Mouse (Mus musculus) heart, embryonic 15.5 days (tissue): ENCODE measurements around the gene BC029722. TPM values are rescaled to one million over a fixed set of nuclear protein-coding genes. Genes with fewer than 3 reads are reported as not detected.

Experiments used
- ATAC-seq: fragments of 200-750 bp; cut with Nextera tagmentation; replicated peaks from 2 replicates; pipeline ENCODE4 v1.8.0; 2017; ENCODE audit warnings: low read depth, moderate TSS enrichment; ENCODE audit not compliant: insufficient number of reproducible peaks, insufficient read depth, low FRiP score
- H3K27ac ChIP-seq: fragments of 300-500 bp; sonication (generic); 2 replicates; pipeline ENCODE4 v1.5.1; 2015; ENCODE audit warnings: mild to moderate bottlenecking, inconsistent platforms
- H3K27me3 ChIP-seq: fragments of 300-500 bp; sonication (generic); 2 replicates; pipeline ENCODE4 v1.6.1; 2015; ENCODE audit warnings: inconsistent platforms
- H3K36me3 ChIP-seq: fragments of 300-500 bp; sonication (generic); 2 replicates; pipeline ENCODE4 v1.6.1; 2015; ENCODE audit warnings: mild to moderate bottlenecking, inconsistent platforms
- H3K4me1 ChIP-seq: fragments of 300-500 bp; sonication (generic); replicated peaks from 2 replicates; pipeline ENCODE4 v1.6.1; 2015; ENCODE audit warnings: inconsistent platforms
- H3K4me2 ChIP-seq: fragments of 300-500 bp; sonication (generic); 2 replicates; pipeline ENCODE4 v1.6.1; 2015; ENCODE audit warnings: inconsistent platforms, mild to moderate bottlenecking, moderate library complexity
- H3K4me3 ChIP-seq: fragments of 300-500 bp; sonication (generic); 2 replicates; pipeline ENCODE4 v1.5.1; 2015; ENCODE audit warnings: mild to moderate bottlenecking, inconsistent platforms
- H3K9ac ChIP-seq: fragments of 300-500 bp; sonication (generic); 2 replicates; pipeline ENCODE4 v1.6.1; 2015; ENCODE audit warnings: mild to moderate bottlenecking, inconsistent platforms
- H3K9me3 ChIP-seq: fragments of 300-500 bp; sonication (generic); replicated peaks from 2 replicates; pipeline ENCODE4 v1.6.1; 2016; ENCODE audit warnings: inconsistent platforms
- WGBS: fragments of 180-500 bp; shearing (Covaris S2); methylation state at CpG from one replicate; pipeline ENCODE4 v1.1.7; 2015; ENCODE audit warnings: mixed read lengths; 5-methylcytosine and 5-hydroxymethylcytosine counted together
- polyA plus RNA-seq: library from polyadenylated mRNA; unstranded; fragments of >200 nt; fragmentation: Nextera tagmentation; extraction: Ambion mirVana; gene quantifications from 2 replicates; pipeline ENCODE4 v1.2.1, GENCODE M21; 2015

The BC029722 gene
- polyA plus RNA-seq, result 14.8 and 16.8 TPM in 2 replicates

- H3K9ac ChIP-seq, result peak within 1 kb of the TSS; percentile 87
- peaks cover 33% of the 10 kb centered on the region for H3K36me3 ChIP-seq
- peaks cover 14% of the 10 kb centered on the region for H3K4me1 ChIP-seq
- H3K4me3 ChIP-seq, result peak within 1 kb of the TSS; percentile 90
- H3K4me2 ChIP-seq, result peak within 1 kb of the TSS; percentile 84
- peak within 1 kb of the TSS; percentile 86 for H3K27ac ChIP-seq
- no peak for ATAC-seq
- no peaks in the 10 kb centered on the region for H3K27me3 ChIP-seq
- H3K9me3 ChIP-seq, result no peaks in the 10 kb centered on the region
Measured at GRCm38 (mm10) chr2:155819392-155819448, at the start of gene BC029722. TSS of gene BC029722 (minus strand) at chr2:155819426.

- no peak overlapping the region for H3K4me3 ChIP-seq
- no peaks in the 10 kb centered on the region for H3K4me1 ChIP-seq
- no peaks in the 10 kb centered on the region for H3K27me3 ChIP-seq
- no peak overlapping the region for H3K4me2 ChIP-seq
- WGBS, result 93% methylated on average over 8 of the region's 8 CpGs
- H3K9me3 ChIP-seq, result no peaks in the 10 kb centered on the region
- no peak for ATAC-seq
- peaks cover 16% of the 10 kb centered on the region; the same call in 1 of the 2 replicates for H3K36me3 ChIP-seq
- no peak overlapping the region for H3K27ac ChIP-seq
- no peak overlapping the region for H3K9ac ChIP-seq
Measured at GRCm38 (mm10) chr2:155868320-155868719, 49.1 kb upstream of the BC029722 start.

GRCm38 (mm10) chr2:155863301-155863867 is 44.2 kb upstream of the BC029722 start:
- no peaks in the 10 kb centered on the region for H3K27me3 ChIP-seq
- H3K27ac ChIP-seq, result no peak overlapping the region
- WGBS, result 75% methylated on average over 11 of the region's 11 CpGs
- H3K9ac ChIP-seq, result no peak overlapping the region
- 0 out of 2 replicates have a peak, but pooled peaks cover 9% of the 10 kb centered on the region for H3K36me3 ChIP-seq
- H3K4me2 ChIP-seq, result no peak overlapping the region
- ATAC-seq, result no peak
- H3K9me3 ChIP-seq, result no peaks in the 10 kb centered on the region
- no peaks in the 10 kb centered on the region for H3K4me1 ChIP-seq
- H3K4me3 ChIP-seq, result no peak overlapping the region

GRCm38 (mm10) chr2:155862573-155863300 is 43.5 kb upstream of the BC029722 start:
- no peak overlapping the region for H3K4me2 ChIP-seq
- WGBS, result 83% methylated on average over 13 of the region's 13 CpGs
- no peak for ATAC-seq

DNA sequence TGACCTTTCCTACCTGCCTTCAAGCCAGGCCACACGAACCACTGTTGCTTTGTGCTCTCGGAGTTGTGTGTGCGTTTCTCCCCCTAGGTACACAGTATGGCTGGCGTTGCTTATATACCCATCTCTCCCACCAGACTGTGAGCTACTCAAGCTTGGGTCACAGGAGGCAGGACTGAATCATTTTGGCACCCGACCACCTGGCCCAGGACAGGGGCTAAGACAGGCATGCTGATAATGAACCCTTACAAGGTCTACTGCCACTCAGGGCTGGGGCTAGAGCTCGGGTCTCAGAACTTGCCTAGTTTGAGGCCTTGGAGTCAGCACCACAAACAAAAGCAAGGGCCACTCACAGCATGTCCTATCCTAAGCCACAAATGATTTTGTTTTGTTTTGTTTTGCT is 42.4 kb upstream of the BC029722 start:
- Histone ChIP-seq H3K9ac (no peak overlapping the region), H3K4me1 (no peaks in the 10 kb centered on the region), H3K27ac (no peak overlapping the region), H3K27me3 (no peaks in the 10 kb centered on the region), H3K4me2 (no peak overlapping the region), H3K4me3 (no peak overlapping the region), H3K9me3 (no peaks in the 10 kb centered on the region), H3K36me3 (peaks cover 9% of the 10 kb centered on the region; the same call in 1 of the 2 replicates)
- no peak for ATAC-seq
- WGBS, result 87% methylated on average over 6 of the region's 6 CpGs

More at GRCm38 (mm10) chr2:155862573-155863300, 43.5 kb upstream of the BC029722 start:
- Histone ChIP-seq H3K9me3 (no peaks in the 10 kb centered on the region), H3K9ac (no peak overlapping the region), H3K4me1 (no peaks in the 10 kb centered on the region), H3K36me3 (0 out of 2 replicates have a peak, but pooled peaks cover 6% of the 10 kb centered on the region), H3K4me3 (no peak overlapping the region), H3K27ac (no peak overlapping the region), H3K27me3 (no peaks in the 10 kb centered on the region)

- no peaks in the 10 kb centered on the region for H3K9me3 ChIP-seq
- WGBS, result 86% methylated on average over 7 of the region's 7 CpGs
- H3K36me3 ChIP-seq, result peaks cover 14% of the 10 kb centered on the region; the same call in 1 of the 2 replicates
- H3K4me3 ChIP-seq, result no peak overlapping the region
- H3K4me2 ChIP-seq, result no peak overlapping the region
- H3K27me3 ChIP-seq, result no peaks in the 10 kb centered on the region
- no peak overlapping the region for H3K27ac ChIP-seq
- ATAC-seq, result no peak
- no peak overlapping the region for H3K9ac ChIP-seq
- no peaks in the 10 kb centered on the region for H3K4me1 ChIP-seq
Measured at GRCm38 (mm10) chr2:155860102-155860501, 40.9 kb upstream of the BC029722 start.

- Histone ChIP-seq H3K9ac (no peak overlapping the region), H3K4me1 (no peaks in the 10 kb centered on the region), H3K4me2 (no peak overlapping the region), H3K27ac (no peak overlapping the region), H3K9me3 (no peaks in the 10 kb centered on the region), H3K36me3 (peaks cover 52% of the 10 kb centered on the region), H3K27me3 (no peaks in the 10 kb centered on the region), H3K4me3 (no peak overlapping the region)
- 86% methylated on average over 5 of the region's 5 CpGs for WGBS
- no peak for ATAC-seq
Measured at GRCm38 (mm10) chr2:155852536-155852935, 33.3 kb upstream of the BC029722 start.

GRCm38 (mm10) chr2:155850120-155850519 is 30.9 kb upstream of the BC029722 start:
- H3K4me2 ChIP-seq, result no peak overlapping the region
- ATAC-seq, result no peak

DNA sequence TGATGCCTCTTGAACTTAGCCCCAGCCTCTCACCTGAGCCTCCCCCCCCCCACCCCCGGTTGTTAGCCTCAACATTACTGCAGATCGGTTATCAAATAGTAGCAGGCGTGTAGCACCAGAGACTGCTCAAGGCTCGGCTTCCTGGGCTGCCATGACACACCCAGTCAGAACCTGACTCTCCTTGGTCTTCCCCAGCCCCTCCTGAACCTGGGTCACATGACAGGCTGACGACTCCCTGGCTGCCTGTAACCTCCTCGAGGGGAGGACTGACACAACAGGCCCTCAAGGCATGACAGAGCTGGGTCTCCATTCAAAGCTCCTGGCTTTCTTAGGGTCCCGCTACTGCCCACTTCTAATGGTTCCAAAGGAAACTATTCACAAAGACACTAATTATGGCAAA is 30.2 kb upstream of the BC029722 start:
- no peak for ATAC-seq

More at GRCm38 (mm10) chr2:155850120-155850519, 30.9 kb upstream of the BC029722 start:
- Histone ChIP-seq H3K36me3 (peaks cover 57% of the 10 kb centered on the region), H3K27ac (no peak overlapping the region), H3K9me3 (no peaks in the 10 kb centered on the region), H3K4me3 (no peak overlapping the region), H3K9ac (no peak overlapping the region), H3K27me3 (no peaks in the 10 kb centered on the region), H3K4me1 (no peaks in the 10 kb centered on the region)
- WGBS, result 80% methylated on average over 7 of the region's 7 CpGs

GRCm38 (mm10) chr2:155848291-155848690 is 29.1 kb upstream of the BC029722 start:
- H3K9me3 ChIP-seq, result no peaks in the 10 kb centered on the region
- ATAC-seq, result no peak
- 36% methylated on average over 6 of the region's 6 CpGs for WGBS
- H3K4me2 ChIP-seq, result no peak overlapping the region
- no peaks in the 10 kb centered on the region for H3K27me3 ChIP-seq
- H3K9ac ChIP-seq, result no peak overlapping the region
- H3K4me3 ChIP-seq, result no peak overlapping the region
- no peak overlapping the region for H3K27ac ChIP-seq
- H3K4me1 ChIP-seq, result no peaks in the 10 kb centered on the region
- peaks cover 57% of the 10 kb centered on the region for H3K36me3 ChIP-seq

More for the DNA sequence above, 30.2 kb upstream of the BC029722 start:
- Histone ChIP-seq H3K27me3 (no peaks in the 10 kb centered on the region), H3K4me1 (no peaks in the 10 kb centered on the region), H3K4me2 (no peak overlapping the region), H3K9ac (no peak overlapping the region), H3K27ac (no peak overlapping the region), H3K4me3 (no peak overlapping the region), H3K9me3 (no peaks in the 10 kb centered on the region), H3K36me3 (peaks cover 57% of the 10 kb centered on the region)
- WGBS, result 69% methylated on average over 7 of the region's 7 CpGs

DNA sequence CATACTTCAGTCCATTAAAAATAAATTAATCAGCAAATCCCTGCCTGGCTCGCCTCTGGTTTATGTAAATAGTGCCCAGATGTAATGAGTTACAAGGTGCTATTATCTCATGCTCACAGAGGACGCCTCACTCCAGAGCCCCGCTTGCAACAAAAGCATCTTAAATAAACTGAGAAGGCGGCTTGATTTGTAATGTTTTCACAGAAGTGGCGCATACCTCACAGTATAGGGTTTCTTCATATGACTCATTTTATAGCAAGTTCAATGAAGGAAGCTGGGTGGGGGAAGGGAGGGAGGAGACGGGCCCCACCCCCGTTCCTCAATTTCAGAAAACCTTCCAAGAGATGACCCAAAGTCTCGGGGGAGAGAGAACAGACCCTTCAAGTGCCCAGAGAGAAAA is 27.7 kb upstream of the BC029722 start:
- Histone ChIP-seq H3K4me2 (no peak overlapping the region), H3K27ac (no peak overlapping the region), H3K4me3 (no peak overlapping the region), H3K9me3 (no peaks in the 10 kb centered on the region), H3K36me3 (peaks cover 49% of the 10 kb centered on the region; the same call in 1 of the 2 replicates), H3K27me3 (no peaks in the 10 kb centered on the region), H3K9ac (no peak overlapping the region), H3K4me1 (no peaks in the 10 kb centered on the region)
- ATAC-seq, result no peak
- 79% methylated on average over 8 of the region's 8 CpGs for WGBS

DNA sequence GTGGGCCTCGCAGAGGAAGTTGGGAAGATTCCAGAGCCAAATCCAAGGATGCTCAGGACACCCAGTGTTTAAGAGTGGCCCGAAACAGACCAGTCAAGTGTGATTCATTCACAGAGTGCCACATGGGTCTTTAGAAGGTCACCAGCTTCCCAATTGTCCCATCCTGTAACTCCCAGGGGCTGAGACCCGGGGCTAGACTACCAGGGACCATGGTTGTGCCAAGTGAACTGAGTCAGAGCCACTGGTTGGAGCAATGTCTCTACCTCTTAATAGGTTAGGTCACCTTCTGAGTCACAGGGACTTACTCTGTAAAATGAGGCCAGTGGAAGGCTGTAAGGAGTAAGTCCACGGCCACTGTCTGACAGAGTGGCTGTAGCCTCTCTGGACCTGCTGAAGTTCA is 19.7 kb upstream of the BC029722 start:
- Histone ChIP-seq H3K27ac (no peak overlapping the region), H3K36me3 (no peaks in the 10 kb centered on the region), H3K4me2 (no peak overlapping the region), H3K4me1 (no peaks in the 10 kb centered on the region), H3K27me3 (peaks cover 8% of the 10 kb centered on the region), H3K9ac (no peak overlapping the region), H3K4me3 (no peak overlapping the region), H3K9me3 (no peaks in the 10 kb centered on the region)
- 79% methylated on average over 4 of the region's 4 CpGs for WGBS
- ATAC-seq, result no peak
